Mouse (Mus musculus) testis, adult 2 months (tissue): Measurements from ENCODE around the gene Meis3.

Experiments
- CTCF ChIP-seq: fragments of 200-500 bp; IDR thresholded peaks from 2 replicates; pipeline ENCODE4 v1.5.1; 2012; ENCODE audit warnings: low read depth, mild to moderate bottlenecking, inconsistent platforms, low read length, moderate library complexity; ENCODE audit not compliant: control insufficient read depth, insufficient read depth, insufficient replicate concordance
- POLR2A ChIP-seq: fragments of 200-500 bp; IDR thresholded peaks from 2 replicates; pipeline ENCODE4 v1.6.1; 2012; ENCODE audit warnings: low read depth, mild to moderate bottlenecking, inconsistent platforms, low read length, moderate library complexity; ENCODE audit not compliant: control insufficient read depth

DNA sequence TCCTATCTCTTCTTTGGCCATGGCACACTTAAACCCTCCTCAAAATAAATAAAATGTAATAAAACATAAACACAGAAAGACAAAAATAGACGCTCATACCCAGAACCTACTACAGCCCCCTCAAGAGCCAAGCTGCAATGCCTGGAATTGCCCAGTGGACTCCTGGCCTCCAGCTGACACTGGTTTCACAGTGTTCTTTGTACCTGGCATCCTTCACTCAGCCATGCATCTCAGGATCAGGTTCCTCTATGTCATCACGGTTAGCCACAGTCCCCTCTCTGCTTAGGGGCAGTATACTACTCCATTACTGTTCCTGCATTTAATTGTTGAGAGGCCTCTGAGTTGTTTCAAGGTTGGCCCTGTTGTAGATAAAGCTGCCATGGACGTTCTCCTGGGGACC, 42.0 kb upstream of the Meis3 start:
- TF ChIP-seq POLR2A: no peak
- TF ChIP-seq CTCF: no peak
